In genomic region chr4:144790141-144790540, GRCm38 (mm10) we compare ENCODE assay signal across 22 mouse cellular contexts. TPM values are rescaled to one million over a fixed set of nuclear protein-coding genes. Genes with fewer than 3 reads are reported as not detected.
DNase-seq lines count a peak whose midpoint lies in the region.
"Had no signal": no experiment of that assay in that cellular context is flagged by ENCODE, and none has a peak within 500 bp of the region (broad histone marks: within the 10 kb centered on the region; RNA-seq: fewer than 3 reads in every experiment).

No protein-coding gene starts in this region.

- intact Hi-C loops in gastrocnemius, postnatal 36 days (cut with DNase I) = no loop called here
- intact Hi-C loops in heart, postnatal 14 days (cut with DNase I) = no loop called here

- DNase-seq in gastrocnemius, adult 18-20 months (ENCODE audit: low spot score) = peak; percentile 8
- no peak for DNase-seq in gastrocnemius, postnatal 36 days
- DNase-seq in retina, postnatal 1 day = peak; percentile 52
- no peak for DNase-seq in retina, embryonic 14.5 days (ENCODE audit: low spot score)
- peak; percentile 8 to 37 for DNase-seq in heart, postnatal 14 days
- DNase-seq in cerebellum, adult 18-20 months = no peak
- DNase-seq in urinary bladder, postnatal 10 days (ENCODE audit: low spot score) = no peak
- no peak for DNase-seq in frontal cortex, postnatal 25 days (ENCODE audit: low spot score in 2 of 2)
- DNase-seq: adrenal gland, postnatal 25 days; cerebellum, adult 9-10 months; kidney, adult 8-10 months; kidney, postnatal 10 days; lung, adult 18-20 months; lung, postnatal 10 days; right cerebral cortex, postnatal 14 days; spleen, adult 18-20 months had no signal

RNA-seq across cellular contexts. Expression of gene Gm438, which starts 3.8 kb away (rescaled TPM):
- total RNA-seq in gastrocnemius, adult 18-20 months (2021) = not detected
- total RNA-seq in gastrocnemius, postnatal 36 days (2021) = not detected
- not detected for total RNA-seq in heart, postnatal 14 days (2021)
- total RNA-seq: adrenal gland, postnatal 25 days; common myeloid progenitor, adult 5-6 weeks; gastrocnemius, postnatal 4 days; layer of hippocampus, postnatal 10 days; left cerebral cortex, adult 2 months; left cerebral cortex, postnatal 36 days; midbrain, postnatal 0 days had no signal

Comparison
In these comparisons a context has a peak if more than half of its experiments do, and no peak if none do; other contexts are left out.
1. DNase-seq: peak in gastrocnemius, adult 18-20 months (single experiment), retina, postnatal 1 day (single experiment) and heart, postnatal 14 days (2 of 2); none in gastrocnemius, postnatal 36 days (0 of 2), retina, embryonic 14.5 days (single experiment), cerebellum, adult 18-20 months (0 of 2), urinary bladder, postnatal 10 days (single experiment) and frontal cortex, postnatal 25 days (0 of 2).